Comparison of ENCODE assay signal across 9 mouse cellular contexts in genomic region chr11:8534893-8535292, GRCm38 (mm10).
DNase-seq lines count a peak whose midpoint lies in the region; ATAC-seq and TF ChIP-seq lines count a peak whose summit lies in the region.
"Had no signal": no experiment of that assay in that cellular context is flagged by ENCODE, and none has a peak within 500 bp of the region (broad histone marks: within the 10 kb centered on the region; RNA-seq: fewer than 3 reads in every experiment).

No protein-coding gene starts in this region.

- DNase-seq in urinary bladder, adult 2 months (ENCODE audit: low spot score): peak; percentile 53
- DNase-seq in urinary bladder, postnatal 10 days (ENCODE audit: low spot score): no peak
- DNase-seq in cerebellum, postnatal 36 days: peak; percentile 70 to 74
- DNase-seq in gastrocnemius, postnatal 10 days: peak; percentile 76
- DNase-seq in kidney, postnatal 10 days: peak; percentile 85
- DNase-seq in liver, embryonic 13.5 days: no peak
- peak; percentile 70 for DNase-seq in thymus, adult 2 months

- H3K4me3 ChIP-seq in liver, embryonic 13.5 days (replicated peaks): no peak overlapping the region
- H3K4me3 ChIP-seq in neural tube, embryonic 15.5 days (replicated peaks): no peak overlapping the region
- H3K4me3 ChIP-seq in thymus, adult 2 months (ENCODE audit: control insufficient read depth, insufficient read depth, low read length): no peak overlapping the region
- H3K4me3 ChIP-seq: embryonic facial prominence, embryonic 15.5 days had no signal

- WGBS in liver, embryonic 13.5 days (ENCODE audit: insufficient replicate concordance): 11% methylated on average over 4 of the region's 4 CpGs
- WGBS in neural tube, embryonic 15.5 days: 24% methylated on average over 4 of the region's 4 CpGs
- 22% methylated on average over 4 of the region's 4 CpGs for WGBS in thymus, adult 2 months

- no peak for TF ChIP-seq POLR2A in thymus, adult 2 months (IDR thresholded peaks at IDR 0.05; ENCODE audit: control insufficient read depth, extremely low read depth, insufficient read depth, low read length, poor library complexity)

- 0 out of 2 replicates have a peak, but pooled peaks have one; percentile 10 for ATAC-seq in liver, embryonic 13.5 days (ENCODE audit: low read depth)
- ATAC-seq in neural tube, embryonic 15.5 days (ENCODE audit: low FRiP score): 0 out of 2 replicates have a peak, but pooled peaks have one; percentile 48

- H3K4me1 ChIP-seq in liver, embryonic 13.5 days (replicated peaks): no peaks in the 10 kb centered on the region
- peaks cover 4% of the 10 kb centered on the region; the same call in 1 of the 2 replicates for H3K4me1 ChIP-seq in neural tube, embryonic 15.5 days
- peaks cover 5% of the 10 kb centered on the region for H3K4me1 ChIP-seq in thymus, adult 2 months (replicated peaks; ENCODE audit: control insufficient read depth, insufficient read depth, low read length)

- no peaks in the 10 kb centered on the region for H3K9me3 ChIP-seq in liver, embryonic 13.5 days (replicated peaks)
- no peaks in the 10 kb centered on the region for H3K9me3 ChIP-seq in neural tube, embryonic 15.5 days (replicated peaks)
- H3K9me3 ChIP-seq: embryonic facial prominence, embryonic 15.5 days had no signal

- no peak overlapping the region for H3K4me2 ChIP-seq in liver, embryonic 13.5 days
- no peak overlapping the region for H3K4me2 ChIP-seq in neural tube, embryonic 15.5 days
- H3K4me2 ChIP-seq: embryonic facial prominence, embryonic 15.5 days had no signal

- no peak for TF ChIP-seq CTCF in thymus, adult 2 months (IDR thresholded peaks at IDR 0.05; ENCODE audit: borderline replicate concordance, control insufficient read depth, extremely low read depth, insufficient read depth, low read length, poor library complexity)

- H3K27ac ChIP-seq in liver, embryonic 13.5 days: no peak overlapping the region
- H3K27ac ChIP-seq in neural tube, embryonic 15.5 days (replicated peaks): no peak overlapping the region
- H3K27ac ChIP-seq in thymus, adult 2 months (ENCODE audit: control insufficient read depth, insufficient read depth, low read length): no peak overlapping the region
- H3K27ac ChIP-seq: embryonic facial prominence, embryonic 15.5 days had no signal

- H3K9ac ChIP-seq in liver, embryonic 13.5 days: no peak overlapping the region
- H3K9ac ChIP-seq in neural tube, embryonic 15.5 days (replicated peaks): no peak overlapping the region
- H3K9ac ChIP-seq: embryonic facial prominence, embryonic 15.5 days had no signal

- no peaks in the 10 kb centered on the region for H3K27me3 ChIP-seq in liver, embryonic 13.5 days
- no peaks in the 10 kb centered on the region for H3K27me3 ChIP-seq in neural tube, embryonic 15.5 days (replicated peaks)
- no peaks in the 10 kb centered on the region for H3K27me3 ChIP-seq in thymus, adult 2 months (ENCODE audit: control insufficient read depth, insufficient read depth, low read length)
- H3K27me3 ChIP-seq: embryonic facial prominence, embryonic 15.5 days had no signal

- no peaks in the 10 kb centered on the region for H3K36me3 ChIP-seq in liver, embryonic 13.5 days
- H3K36me3 ChIP-seq in neural tube, embryonic 15.5 days: no peaks in the 10 kb centered on the region
- H3K36me3 ChIP-seq in thymus, adult 2 months (ENCODE audit: control insufficient read depth, insufficient read depth, low read length): no peaks in the 10 kb centered on the region

Comparison
In these comparisons a context has a peak if more than half of its experiments do, and no peak if none do; other contexts are left out.
1. DNase-seq: peak in urinary bladder, adult 2 months (single experiment), cerebellum, postnatal 36 days (2 of 2), gastrocnemius, postnatal 10 days (single experiment), kidney, postnatal 10 days (single experiment) and thymus, adult 2 months (single experiment); none in urinary bladder, postnatal 10 days (single experiment) and liver, embryonic 13.5 days (single experiment).